Mouse (Mus musculus): ENCODE measurements around the gene Lins1. TPM values are rescaled to one million over a fixed set of nuclear protein-coding genes. Genes with fewer than 3 reads are reported as not detected.

The Lins1 gene
- total RNA-seq (2012; rRNA removed), result 7.8 and 8.3 TPM in 2 replicates
- 9.6 and 9.8 TPM in 2 replicates for total RNA-seq (2014; rRNA removed)
- polyA plus RNA-seq (2012; ENCODE audit: insufficient read length, low read depth), result 12.3 and 15.9 TPM in 2 replicates

GRCm38 (mm10) chr7:66689620-66690360 is at the start of gene Lins1:
Gene Lins1 (plus strand): TSS chr7:66689889.
- in situ Hi-C loops (cut with MboI; ENCODE audit: low pct_ligation_motif_present, low pct_unique_long_range_greater_than_20kb, low sequenced_read_pairs), result no loop called here
- peak within 1 kb of the TSS; percentile 34 for H3K27ac ChIP-seq (ENCODE audit: insufficient read depth, low read depth)
- peak within 1 kb of the TSS; percentile 94 for H3K4me2 ChIP-seq (ENCODE audit: insufficient read depth, low read depth, poor library complexity, severe bottlenecking)
- peak; percentile 99 for DNase-seq (ENCODE audit: extremely low read depth)
- TF ChIP-seq CHD1 (IDR thresholded peaks at IDR 0.05; ENCODE audit: low read depth, low read length) (no peak), E2F4 (IDR thresholded peaks at IDR 0.05; ENCODE audit: insufficient replicate concordance, low read depth, low read length) (no peak), EP300 (IDR thresholded peaks at IDR 0.05; ENCODE audit: low read length) (no peak), SIN3A (IDR thresholded peaks at IDR 0.05; ENCODE audit: low read length) (peak; percentile 94), JUN (IDR thresholded peaks at IDR 0.05; ENCODE audit: insufficient read depth, low read depth, low read length) (no peak), ZC3H11A (IDR thresholded peaks at IDR 0.05; ENCODE audit: low read depth, low read length) (no peak), PAX5 (IDR thresholded peaks at IDR 0.05; ENCODE audit: low read length) (no peak), ZMIZ1 (IDR thresholded peaks at IDR 0.05; ENCODE audit: low read depth, low read length) (peak; percentile 51; the same call in 1 of the 2 replicates), TCF12 (IDR thresholded peaks at IDR 0.05; ENCODE audit: low read depth, low read length) (peak; percentile 30; the same call in 1 of the 2 replicates), MAFK (IDR thresholded peaks at IDR 0.05; ENCODE audit: insufficient replicate concordance, low read length) (no peak), USF1 (IDR thresholded peaks at IDR 0.05; ENCODE audit: low read depth, low read length) (no peak), MAX (IDR thresholded peaks at IDR 0.05; ENCODE audit: low read length) (peak; percentile 61; the same call in 1 of the 2 replicates), MEF2A (IDR thresholded peaks at IDR 0.05; ENCODE audit: borderline replicate concordance, low read depth, low read length) (peak; percentile 14; the same call in 1 of the 2 replicates), POLR2A (IDR thresholded peaks at IDR 0.05; ENCODE audit: low read depth, low read length) (peak; percentile 77), ZNF384 (IDR thresholded peaks at IDR 0.05; ENCODE audit: low read depth, low read length) (no peak), NELFE (IDR thresholded peaks at IDR 0.05; ENCODE audit: low read depth, low read length) (peak; percentile 61), ETS1 (conservative IDR thresholded peaks at IDR 0.05; ENCODE audit: low read depth, low read length) (no peak), MYC (IDR thresholded peaks at IDR 0.05; ENCODE audit: low read depth, low read length) (0 out of 2 replicates have a peak, but pooled peaks have one; percentile 46), MAZ (IDR thresholded peaks at IDR 0.05; ENCODE audit: low read depth, low read length) (peak; percentile 99), UBTF (IDR thresholded peaks at IDR 0.05; ENCODE audit: low read depth, low read length) (no peak), GABPA (IDR thresholded peaks at IDR 0.05; ENCODE audit: insufficient replicate concordance, low read depth, low read length) (no peak), MXI1 (IDR thresholded peaks at IDR 0.05; ENCODE audit: low read depth, low read length) (peak; percentile 94), CHD2 (IDR thresholded peaks at IDR 0.05; ENCODE audit: low read length) (peak; percentile 13; the same call in 1 of the 2 replicates), SMC3 (IDR thresholded peaks at IDR 0.05; ENCODE audit: low read depth, low read length) (no peak), NRF1 (IDR thresholded peaks at IDR 0.05; ENCODE audit: low read depth, low read length) (no peak; the same call in 1 of the 2 replicates), JUND (conservative IDR thresholded peaks at IDR 0.05; ENCODE audit: low read depth, low read length) (no peak), KAT2A (IDR thresholded peaks at IDR 0.05; ENCODE audit: insufficient replicate concordance, low read length) (0 out of 2 replicates have a peak, but pooled peaks have one; percentile 52), RAD21 (IDR thresholded peaks at IDR 0.05; ENCODE audit: low read depth, low read length) (no peak), USF2 (conservative IDR thresholded peaks at IDR 0.05; ENCODE audit: low read depth, low read length) (no peak), IRF4 (IDR thresholded peaks at IDR 0.05; ENCODE audit: low read depth, low read length) (no peak), CTCF (conservative IDR thresholded peaks at IDR 0.05 in 1 of 2, IDR thresholded peaks at IDR 0.05 in 1 of 2; ENCODE audit: low read depth in 2 of 2, low read length in 2 of 2) (peak in 1 of 2 experiments; percentile 27; a peak in 1 of 4 replicates), HCFC1 (IDR thresholded peaks at IDR 0.05; ENCODE audit: low read depth, low read length) (peak; percentile 65), POLR2AphosphoS2 (IDR thresholded peaks at IDR 0.05; ENCODE audit: low read depth, low read length) (no peak), RCOR1 (conservative IDR thresholded peaks at IDR 0.05; ENCODE audit: low read depth, low read length) (no peak), ZKSCAN1 (IDR thresholded peaks at IDR 0.05; ENCODE audit: borderline replicate concordance, low read depth, low read length) (no peak), ELF1 (IDR thresholded peaks at IDR 0.05; ENCODE audit: low read depth, low read length) (peak; percentile 80), TBP (conservative IDR thresholded peaks at IDR 0.05; ENCODE audit: low read depth, low read length) (no peak), BHLHE40 (IDR thresholded peaks at IDR 0.05; ENCODE audit: low read depth, low read length) (peak; percentile 69)
- H3K36me3 ChIP-seq (replicated peaks in 1 of 2; ENCODE audit: control insufficient read depth in 1 of 2, insufficient read depth in 1 of 2, low read length in 1 of 2), result peaks cover 0 to 18% of the 10 kb centered on the region in 2 experiments
- H3K4me1 ChIP-seq (ENCODE audit: control insufficient read depth in 1 of 2, insufficient read depth in 2 of 2), result peaks cover 0 to 20% of the 10 kb centered on the region in 2 experiments; a peak in 2 of 4 replicates
- H3K79me2 ChIP-seq (replicated peaks; ENCODE audit: control insufficient read depth, extremely low read depth, insufficient read depth, poor library complexity, severe bottlenecking), result peaks cover 3% of the 10 kb centered on the region; the same call in 1 of the 2 replicates
- no peaks in the 10 kb centered on the region for H3K9me3 ChIP-seq (replicated peaks; ENCODE audit: low read length)
- peak within 1 kb of the TSS; percentile 88 for H3K9ac ChIP-seq (ENCODE audit: insufficient read depth, low read depth)
- H3K27me3 ChIP-seq (replicated peaks), result no peaks in the 10 kb centered on the region
- dilution Hi-C loops (cut with MboI; ENCODE audit: extremely low pct_ligation_motif_present, extremely low pct_unique_long_range_greater_than_20kb, low sequenced_read_pairs), result no loop called here
- peak within 1 kb of the TSS; percentile 69 to 96 (median 86) for H3K4me3 ChIP-seq (replicated peaks in 1 of 3; ENCODE audit: low read depth in 2 of 3, low read length in 2 of 3, poor library complexity in 1 of 3)
